Mouse (Mus musculus): ENCODE results near the gene Bpifb4. TPM values are rescaled to one million over a fixed set of nuclear protein-coding genes. Genes with fewer than 3 reads are reported as not detected.

Bpifb4 gene
- polyA plus RNA-seq, 1 experiment from 2014 or later, result not detected

GRCm38 (mm10) chr2:153944567-153944966 is 6.6 kb downstream of the Bpifb4 start:
- Histone ChIP-seq H3K27ac (no peak overlapping the region), H3K9me3 (replicated peaks) (no peaks in the 10 kb centered on the region), H3K4me1 (no peaks in the 10 kb centered on the region), H3K36me3 (ENCODE audit: poor library complexity, severe bottlenecking) (no peaks in the 10 kb centered on the region), H3K4me2 (no peak overlapping the region), H3K27me3 (no peaks in the 10 kb centered on the region), H3K4me3 (no peak overlapping the region), H3K9ac (no peak overlapping the region)
- WGBS, result 91% methylated on average over 8 of the region's 8 CpGs
- no peak for ATAC-seq

DNA sequence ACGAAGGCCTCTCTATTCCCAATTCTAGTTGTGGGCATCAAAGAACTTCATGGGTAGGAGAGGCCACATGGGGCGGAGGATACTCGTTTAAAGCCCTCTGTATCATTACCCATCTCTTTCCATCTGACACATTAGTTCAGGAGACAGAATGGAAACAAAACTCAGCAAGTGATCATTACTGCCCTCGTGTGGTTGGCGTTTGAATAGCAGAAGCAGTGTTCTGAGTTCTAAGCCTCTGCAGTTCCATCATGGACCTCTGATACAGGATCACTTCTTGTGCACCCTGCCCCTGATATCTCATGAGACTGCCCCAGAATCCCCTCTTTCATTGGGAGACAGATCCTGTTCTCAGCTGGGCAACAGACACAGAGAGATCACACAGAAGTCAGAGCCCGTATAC is 14.9 kb downstream of the Bpifb4 start:
- 28% methylated on average over 6 of the region's 6 CpGs for WGBS

DNA sequence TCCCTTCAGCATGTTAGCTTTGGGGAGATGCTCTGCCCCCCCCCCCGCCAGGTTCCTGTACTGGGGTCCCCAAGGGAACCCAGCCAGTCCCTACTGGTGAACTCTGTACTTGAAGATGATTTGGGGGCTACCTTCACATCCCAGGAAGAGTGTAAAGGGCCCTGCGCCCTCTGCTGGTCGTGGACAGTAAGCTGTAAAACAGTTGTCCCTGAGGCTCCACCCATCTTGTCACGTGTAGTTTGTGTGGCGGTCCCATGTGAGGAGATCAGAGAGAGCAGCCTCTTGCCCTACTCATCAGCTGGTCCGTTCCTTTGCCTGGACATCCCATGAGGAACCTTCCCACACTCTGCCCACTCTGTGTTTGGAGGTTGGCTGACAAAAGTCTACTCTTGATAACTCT is 15.8 kb downstream of the Bpifb4 start:
- Histone ChIP-seq H3K9ac (no peak overlapping the region), H3K4me1 (no peaks in the 10 kb centered on the region), H3K27ac (no peak overlapping the region), H3K9me3 (replicated peaks) (no peaks in the 10 kb centered on the region), H3K4me3 (no peak overlapping the region), H3K27me3 (no peaks in the 10 kb centered on the region), H3K36me3 (ENCODE audit: poor library complexity, severe bottlenecking) (no peaks in the 10 kb centered on the region), H3K4me2 (peak overlapping the region; percentile 36)
- no peak for ATAC-seq
- WGBS, result 6% methylated on average over 6 of the region's 6 CpGs

More for the DNA sequence above, 14.9 kb downstream of the Bpifb4 start:
- Histone ChIP-seq H3K27ac (no peak overlapping the region), H3K27me3 (no peaks in the 10 kb centered on the region), H3K9ac (no peak overlapping the region), H3K4me3 (no peak overlapping the region), H3K9me3 (replicated peaks) (no peaks in the 10 kb centered on the region), H3K36me3 (ENCODE audit: poor library complexity, severe bottlenecking) (no peaks in the 10 kb centered on the region), H3K4me2 (no peak overlapping the region), H3K4me1 (no peaks in the 10 kb centered on the region)
- ATAC-seq, result no peak

DNA sequence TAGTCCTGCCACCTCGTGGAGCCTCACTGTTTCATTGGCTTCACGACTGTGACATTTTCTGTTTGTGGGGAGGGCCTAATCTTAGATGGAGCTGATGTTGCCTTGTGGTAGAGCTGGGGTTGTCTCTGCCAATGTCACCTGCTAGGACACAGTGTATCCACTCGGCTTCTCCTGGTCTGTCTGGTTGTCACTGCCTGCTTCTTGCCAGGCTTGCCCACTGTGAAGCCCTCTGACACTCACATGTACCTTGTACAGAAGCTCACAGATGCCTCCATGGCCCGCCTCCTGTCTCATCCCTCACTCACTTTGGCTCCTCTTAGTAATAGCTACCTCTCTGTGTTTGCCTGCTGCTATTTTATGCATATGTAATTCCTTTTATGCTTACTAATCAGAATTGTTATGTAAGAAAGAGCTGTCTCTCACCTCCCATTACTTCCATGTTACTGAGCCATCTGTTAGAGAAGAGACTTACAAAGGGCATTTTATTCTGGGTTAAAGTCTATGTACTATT is 24.9 kb downstream of the Bpifb4 start:
- H3K9me3 ChIP-seq (replicated peaks), result no peaks in the 10 kb centered on the region
- ATAC-seq, result no peak; the same call in 1 of the 2 replicates
- no peak overlapping the region for H3K27ac ChIP-seq
- no peak overlapping the region for H3K9ac ChIP-seq
- H3K36me3 ChIP-seq (ENCODE audit: poor library complexity, severe bottlenecking), result no peaks in the 10 kb centered on the region
- H3K27me3 ChIP-seq, result no peaks in the 10 kb centered on the region
- H3K4me3 ChIP-seq, result no peak overlapping the region
- WGBS, result 76% methylated on average over 4 of the region's 4 CpGs
- no peak overlapping the region for H3K4me2 ChIP-seq
- H3K4me1 ChIP-seq, result no peaks in the 10 kb centered on the region

GRCm38 (mm10) chr2:153963334-153963733 is 25.3 kb downstream of the Bpifb4 start:
- WGBS, result 92% methylated on average over 1 of the region's 1 CpGs
- no peaks in the 10 kb centered on the region for H3K36me3 ChIP-seq (ENCODE audit: poor library complexity, severe bottlenecking)
- H3K4me2 ChIP-seq, result no peak overlapping the region
- no peak overlapping the region for H3K4me3 ChIP-seq
- no peak for ATAC-seq
- no peaks in the 10 kb centered on the region for H3K4me1 ChIP-seq
- H3K27ac ChIP-seq, result no peak overlapping the region
- H3K27me3 ChIP-seq, result no peaks in the 10 kb centered on the region
- H3K9me3 ChIP-seq (replicated peaks), result no peaks in the 10 kb centered on the region
- no peak overlapping the region for H3K9ac ChIP-seq

DNA sequence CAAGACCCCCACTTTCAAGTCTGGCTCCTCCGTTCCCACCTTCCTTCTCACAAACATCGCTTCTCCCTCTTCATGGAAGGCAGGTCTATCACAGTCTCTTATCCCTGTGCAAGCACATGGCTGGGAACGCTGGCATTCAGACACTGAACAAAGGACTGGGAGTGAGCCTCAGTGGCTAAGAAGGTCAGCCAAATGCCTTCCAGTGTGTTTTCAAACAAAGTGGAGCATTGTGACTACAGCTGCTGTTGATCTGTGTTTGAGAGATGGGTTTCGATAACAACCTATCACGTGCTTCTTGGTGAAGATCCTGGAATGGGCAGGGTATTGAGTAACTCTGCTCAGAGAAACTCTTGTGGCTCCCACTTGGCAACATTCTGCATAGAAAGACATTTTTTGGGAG is 32.2 kb downstream of the Bpifb4 start:
- H3K27me3 ChIP-seq, result no peaks in the 10 kb centered on the region
- H3K4me2 ChIP-seq, result no peak overlapping the region
- H3K36me3 ChIP-seq (ENCODE audit: poor library complexity, severe bottlenecking), result no peaks in the 10 kb centered on the region
- ATAC-seq, result no peak
- no peak overlapping the region for H3K27ac ChIP-seq
- H3K9me3 ChIP-seq (replicated peaks), result no peaks in the 10 kb centered on the region
- WGBS, result 61% methylated on average over 5 of the region's 5 CpGs
- no peak overlapping the region for H3K9ac ChIP-seq
- H3K4me3 ChIP-seq, result no peak overlapping the region
- H3K4me1 ChIP-seq, result no peaks in the 10 kb centered on the region

DNA sequence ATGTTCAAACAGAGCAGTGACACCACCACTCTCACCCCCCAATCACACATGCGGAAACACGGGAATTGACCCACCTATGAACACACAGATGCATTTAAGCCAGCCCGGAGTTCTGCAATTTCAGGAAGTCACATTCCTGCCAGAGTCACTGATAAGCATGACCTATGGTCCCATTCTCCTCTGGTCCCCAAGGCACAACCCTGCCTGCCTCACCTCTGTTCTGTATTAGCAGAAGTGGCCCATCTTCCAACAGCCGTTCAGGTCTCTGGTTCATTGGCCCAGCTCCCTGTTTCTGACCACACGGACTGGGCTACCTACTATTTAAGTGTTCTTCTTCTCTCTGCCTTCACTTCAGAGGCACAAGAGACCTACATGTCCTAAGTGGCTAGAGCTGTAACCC is 36.6 kb downstream of the Bpifb4 start, which contains the start of gene Bpifa6:
Gene Bpifa6 (plus strand): TSS at position 364 of the 400 bp plus-strand sequence.
- no peak for ATAC-seq
- no peaks in the 10 kb centered on the region for H3K4me1 ChIP-seq
- no peaks in the 10 kb centered on the region for H3K27me3 ChIP-seq
- no peak within 1 kb of the TSS for H3K4me3 ChIP-seq
- WGBS, result 91% methylated on average over 5 of the region's 5 CpGs
- no peak within 1 kb of the TSS for H3K9ac ChIP-seq
- H3K4me2 ChIP-seq, result no peak within 1 kb of the TSS
- H3K9me3 ChIP-seq (replicated peaks), result no peaks in the 10 kb centered on the region
- H3K27ac ChIP-seq, result no peak within 1 kb of the TSS
- no peaks in the 10 kb centered on the region for H3K36me3 ChIP-seq (ENCODE audit: poor library complexity, severe bottlenecking)

DNA sequence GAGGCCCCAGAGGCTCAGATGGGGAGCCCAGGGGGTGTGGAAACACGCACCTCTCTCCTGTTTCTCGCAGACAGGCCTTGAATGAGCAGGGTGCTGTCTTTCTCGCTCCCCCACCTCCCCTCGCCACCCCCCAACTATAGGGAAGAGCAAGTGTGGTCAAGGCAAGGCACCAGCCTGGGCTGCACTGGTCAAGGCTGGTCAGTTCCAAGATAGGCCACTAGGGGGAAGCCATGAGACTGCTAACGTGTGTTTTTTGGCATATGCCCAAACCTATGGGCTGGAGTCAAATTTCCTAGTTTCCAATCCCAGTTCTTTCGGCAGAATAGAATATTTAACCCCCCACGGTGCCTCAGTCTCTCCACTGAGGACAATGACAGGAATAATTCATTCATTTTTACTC is 57.8 kb downstream of the Bpifb4 start:
- WGBS, result 7% methylated on average over 7 of the region's 7 CpGs
- H3K4me1 ChIP-seq, result no peaks in the 10 kb centered on the region
- H3K4me3 ChIP-seq, result no peak overlapping the region
- no peaks in the 10 kb centered on the region for H3K36me3 ChIP-seq (ENCODE audit: poor library complexity, severe bottlenecking)
- H3K27me3 ChIP-seq, result no peaks in the 10 kb centered on the region
- no peaks in the 10 kb centered on the region for H3K9me3 ChIP-seq (replicated peaks)
- ATAC-seq, result no peak
- no peak overlapping the region for H3K27ac ChIP-seq
- no peak overlapping the region for H3K4me2 ChIP-seq
- no peak overlapping the region for H3K9ac ChIP-seq

DNA sequence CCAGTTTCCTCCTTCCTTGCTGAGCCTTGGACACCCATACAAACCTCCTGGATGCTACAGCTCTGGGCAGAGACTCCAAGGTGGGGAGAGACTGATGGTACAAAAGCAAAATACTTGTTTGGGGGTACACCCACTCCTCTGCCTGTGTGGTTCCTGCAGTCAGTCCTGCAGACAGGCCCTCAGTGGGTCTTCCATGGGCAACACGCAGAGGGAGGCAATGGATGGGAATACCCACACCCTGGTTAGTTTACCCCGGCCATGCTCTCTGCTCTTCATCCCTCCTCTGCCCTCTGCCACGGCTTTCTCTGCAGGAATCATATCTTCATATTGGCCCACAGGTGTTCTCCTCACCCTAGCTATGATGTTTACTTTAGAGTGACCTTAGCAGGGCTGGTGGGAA is 62.5 kb downstream of the Bpifb4 start:
- ATAC-seq, result no peak
- 78% methylated on average over 3 of the region's 3 CpGs for WGBS

GRCm38 (mm10) chr2:154001056-154001455 is 63.0 kb downstream of the Bpifb4 start:
- no peak overlapping the region for H3K4me2 ChIP-seq
- H3K4me3 ChIP-seq, result no peak overlapping the region
- H3K27ac ChIP-seq, result no peak overlapping the region
- no peaks in the 10 kb centered on the region for H3K9me3 ChIP-seq (replicated peaks)
- H3K36me3 ChIP-seq (ENCODE audit: poor library complexity, severe bottlenecking), result no peaks in the 10 kb centered on the region
- no peak overlapping the region for H3K9ac ChIP-seq
- no peaks in the 10 kb centered on the region; the same call in 1 of the 2 replicates for H3K4me1 ChIP-seq
- no peaks in the 10 kb centered on the region for H3K27me3 ChIP-seq
- no peak for ATAC-seq

More for the DNA sequence above, 62.5 kb downstream of the Bpifb4 start:
- Histone ChIP-seq H3K36me3 (ENCODE audit: poor library complexity, severe bottlenecking) (no peaks in the 10 kb centered on the region), H3K9me3 (replicated peaks) (no peaks in the 10 kb centered on the region), H3K9ac (no peak overlapping the region), H3K4me3 (no peak overlapping the region), H3K4me2 (no peak overlapping the region), H3K27ac (no peak overlapping the region), H3K27me3 (no peaks in the 10 kb centered on the region), H3K4me1 (no peaks in the 10 kb centered on the region; the same call in 1 of the 2 replicates)

GRCm38 (mm10) chr2:154004456-154004855 is 66.4 kb downstream of the Bpifb4 start:
- Histone ChIP-seq H3K9me3 (replicated peaks) (no peaks in the 10 kb centered on the region), H3K4me3 (no peak overlapping the region), H3K4me1 (no peaks in the 10 kb centered on the region; the same call in 1 of the 2 replicates), H3K9ac (no peak overlapping the region), H3K27ac (no peak overlapping the region), H3K36me3 (ENCODE audit: poor library complexity, severe bottlenecking) (no peaks in the 10 kb centered on the region), H3K4me2 (no peak overlapping the region), H3K27me3 (no peaks in the 10 kb centered on the region)
- WGBS, result 21% methylated on average over 1 of the region's 1 CpGs
- no peak for ATAC-seq

DNA sequence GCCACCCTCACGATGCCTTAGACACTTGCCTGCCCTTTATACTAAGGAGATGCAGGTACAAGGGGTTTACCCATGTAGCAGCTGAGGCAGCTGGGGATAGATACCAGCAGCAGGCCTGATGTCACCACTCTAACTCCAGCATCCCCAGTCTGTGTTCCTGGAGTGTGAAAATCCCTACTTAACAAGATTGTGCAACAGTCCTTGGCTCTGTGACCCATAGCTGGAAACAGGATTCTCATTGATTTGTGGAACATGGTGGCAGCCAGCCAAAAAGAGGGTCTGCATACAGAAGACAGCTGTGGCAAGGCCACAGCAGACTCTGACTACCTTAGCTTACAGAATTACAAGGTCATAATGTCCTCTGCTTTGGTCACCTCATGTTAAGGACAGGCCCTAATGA is 67.1 kb downstream of the Bpifb4 start:
- no peak overlapping the region for H3K4me3 ChIP-seq
- no peak for ATAC-seq
- no peaks in the 10 kb centered on the region; the same call in 1 of the 2 replicates for H3K4me1 ChIP-seq
- no peak overlapping the region for H3K4me2 ChIP-seq
- no peaks in the 10 kb centered on the region for H3K36me3 ChIP-seq (ENCODE audit: poor library complexity, severe bottlenecking)
- H3K9ac ChIP-seq, result no peak overlapping the region
- H3K9me3 ChIP-seq (replicated peaks), result no peaks in the 10 kb centered on the region
- H3K27ac ChIP-seq, result no peak overlapping the region
- 95% methylated on average over 1 of the region's 1 CpGs for WGBS
- no peaks in the 10 kb centered on the region for H3K27me3 ChIP-seq

- no peak overlapping the region for H3K9ac ChIP-seq
- ATAC-seq, result no peak
- no peak overlapping the region for H3K27ac ChIP-seq
- H3K4me2 ChIP-seq, result no peak overlapping the region
- no peak overlapping the region for H3K4me3 ChIP-seq
- no peaks in the 10 kb centered on the region for H3K36me3 ChIP-seq (ENCODE audit: poor library complexity, severe bottlenecking)
- no peaks in the 10 kb centered on the region for H3K9me3 ChIP-seq (replicated peaks)
- no peaks in the 10 kb centered on the region; the same call in 1 of the 2 replicates for H3K4me1 ChIP-seq
- H3K27me3 ChIP-seq, result no peaks in the 10 kb centered on the region
- 87% methylated on average over 4 of the region's 4 CpGs for WGBS
Observed at GRCm38 (mm10) chr2:154005734-154006133, 67.7 kb downstream of the Bpifb4 start.

All from forebrain, embryonic 13.5 days (tissue).